Mouse (Mus musculus): Measurements from ENCODE around the gene Flrt3. TPM values are rescaled to one million over a fixed set of nuclear protein-coding genes. Genes with fewer than 3 reads are reported as not detected.

Gene Flrt3
- polyA plus RNA-seq (2015; fragmentation: Illumina TruSeq; extraction: RNeasy Lipid Tissue Mini Kit (QIAGEN cat#74804); ENCODE audit: low read depth, low replicate concordance) = 18.3 TPM

DNA sequence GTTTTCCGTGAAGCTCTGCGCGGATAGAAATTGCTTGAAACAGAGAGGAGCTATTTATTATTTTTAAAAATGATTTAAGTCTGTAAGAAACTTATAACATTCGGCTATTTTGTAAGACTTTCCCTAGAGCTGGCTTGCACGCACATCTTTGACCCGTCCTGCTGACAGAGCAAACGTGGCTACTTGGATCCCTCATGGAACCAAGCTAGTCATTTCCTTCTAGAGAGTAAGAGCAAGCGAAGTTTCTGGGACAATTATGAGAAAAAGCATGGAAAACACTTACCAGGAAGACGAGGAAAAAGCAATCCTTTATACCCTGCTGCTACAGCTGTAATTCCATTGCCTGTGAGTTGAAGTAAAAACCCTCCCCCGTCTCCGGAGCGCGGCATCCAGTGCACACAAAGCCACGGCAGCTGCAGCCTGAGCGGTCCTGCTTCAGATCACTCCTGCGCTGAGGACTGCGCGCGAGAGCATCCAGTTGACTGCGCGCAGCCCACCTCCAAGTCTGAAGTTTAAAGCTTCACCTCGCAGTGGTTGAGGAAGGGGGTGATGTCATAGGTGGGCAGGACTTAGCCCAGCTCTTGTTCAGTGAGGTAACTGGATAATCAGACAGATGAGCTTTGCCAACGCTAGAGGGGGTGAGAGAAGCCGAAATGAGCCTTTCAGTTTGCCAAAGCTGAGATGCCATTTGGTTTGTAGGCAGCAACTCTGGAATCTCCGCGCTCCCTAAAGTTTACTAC, at the start of gene Flrt3:
Gene Flrt3 (minus strand): TSS at position 507 of the 740 bp plus-strand sequence.

